Mouse (Mus musculus) kidney, adult 9 months (tissue): Measurements from ENCODE around the gene Slc22a14.

Experiments used
- DNase-seq: peaks from one replicate; pipeline ENCODE4 v3.0.0; 2022

The Slc22a14 gene

DNA sequence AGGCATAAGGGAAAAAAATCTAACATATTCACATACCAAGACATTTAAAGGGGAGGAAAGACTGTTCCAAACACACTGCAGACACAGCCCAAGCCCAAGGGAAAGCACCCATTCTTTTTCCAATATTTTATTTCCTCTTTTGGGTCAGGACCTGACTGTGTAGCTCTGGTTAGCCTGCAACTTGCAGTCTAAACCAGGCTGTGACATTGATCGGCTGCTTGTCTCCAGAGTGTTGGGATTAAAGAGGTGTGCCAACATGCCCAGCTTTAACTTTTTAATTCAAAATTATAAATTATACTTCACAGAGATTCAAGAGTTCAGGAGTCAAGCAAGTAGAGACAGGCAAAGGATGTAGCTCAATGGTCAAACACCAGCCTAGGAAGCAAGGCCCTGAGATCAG, 110.3 kb downstream of the Slc22a14 start:
- no peak for DNase-seq

DNA sequence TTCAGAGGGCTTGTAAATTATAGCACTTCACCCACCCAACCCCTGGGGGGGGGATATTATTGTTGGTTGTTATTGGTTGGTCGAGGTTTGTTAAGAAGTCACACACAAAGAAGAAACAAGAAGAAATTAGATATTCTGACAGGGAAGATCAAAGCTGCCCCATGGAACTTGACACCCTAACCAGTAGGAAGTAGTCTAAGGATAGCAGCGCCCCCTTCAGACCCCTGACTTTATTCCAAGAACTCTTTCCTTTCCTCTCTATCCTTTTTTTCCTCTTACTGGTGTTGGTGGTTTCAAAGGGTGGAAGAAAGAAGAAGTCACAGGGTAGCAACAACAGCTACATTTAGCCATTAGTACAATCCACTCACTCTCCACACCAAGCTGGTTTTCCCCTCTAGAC, 111.2 kb downstream of the Slc22a14 start:
- DNase-seq, result peak; percentile 38

- DNase-seq, result no peak
Observed at GRCm38 (mm10) chr9:119247996-119248395, 117.4 kb downstream of the Slc22a14 start.

- peak; percentile 93 for DNase-seq
Observed at GRCm38 (mm10) chr9:119246826-119247225, 118.5 kb downstream of the Slc22a14 start.

GRCm38 (mm10) chr9:119243981-119244380, 121.4 kb downstream of the Slc22a14 start:
- peak; percentile 77 for DNase-seq

DNA sequence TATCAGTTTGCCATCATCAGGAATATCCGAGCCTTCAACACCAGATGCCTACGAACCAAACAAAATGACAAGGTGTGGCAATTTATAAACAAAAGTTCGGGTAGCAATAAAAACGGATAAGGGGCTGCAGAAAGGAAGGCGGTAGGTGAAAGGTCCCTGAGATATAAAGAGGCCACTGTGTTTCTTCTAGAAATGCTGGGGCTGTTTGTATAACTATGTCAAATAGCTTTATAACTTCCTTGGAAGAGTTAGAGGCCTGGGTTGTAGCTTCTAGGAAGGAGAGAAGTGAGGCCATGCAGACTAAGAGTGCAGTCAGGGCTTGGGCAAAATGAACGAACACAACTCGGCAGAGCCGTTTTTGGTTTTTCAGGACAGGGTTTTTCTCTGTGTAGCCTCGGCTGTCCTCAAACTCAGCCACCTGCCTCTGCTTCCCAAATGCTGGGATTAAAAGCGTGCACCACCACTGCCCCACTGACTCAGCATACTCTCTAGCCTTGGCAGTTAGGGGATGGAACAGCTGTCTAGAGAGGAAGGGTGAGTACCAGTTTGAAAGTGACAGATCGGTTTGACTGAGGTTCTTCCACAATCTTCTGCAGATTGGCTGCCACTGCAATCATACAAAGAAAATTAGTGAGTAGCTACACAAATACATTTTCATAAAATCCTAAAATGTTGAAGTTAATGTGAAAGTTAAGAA, 124.0 kb downstream of the Slc22a14 start:
- DNase-seq, result no peak

GRCm38 (mm10) chr9:119240286-119240997, 124.9 kb downstream of the Slc22a14 start:
- no peak for DNase-seq

- DNase-seq, result peak; percentile 87
Observed at GRCm38 (mm10) chr9:119239274-119239673, 126.1 kb downstream of the Slc22a14 start.

DNA sequence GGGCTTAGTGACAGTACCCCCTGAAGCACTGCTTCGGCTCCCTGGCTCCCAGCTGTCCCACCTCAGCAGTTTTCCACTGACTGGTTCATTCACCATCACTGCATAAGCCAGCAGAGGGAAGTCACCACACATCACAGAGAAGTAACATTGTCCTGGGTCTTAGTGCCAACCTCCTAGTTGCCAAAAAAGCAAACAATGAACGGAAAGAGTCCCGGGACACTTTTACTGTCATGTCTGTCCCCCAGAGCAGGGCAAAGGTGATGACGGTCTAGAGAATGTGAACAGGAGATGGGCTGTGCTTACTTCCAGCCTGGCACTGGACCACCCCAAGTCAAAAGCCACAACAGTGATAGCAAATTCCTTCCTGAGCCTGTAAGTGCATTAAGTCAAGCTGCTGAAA, 126.6 kb downstream of the Slc22a14 start:
- peak; percentile 56 for DNase-seq

DNA sequence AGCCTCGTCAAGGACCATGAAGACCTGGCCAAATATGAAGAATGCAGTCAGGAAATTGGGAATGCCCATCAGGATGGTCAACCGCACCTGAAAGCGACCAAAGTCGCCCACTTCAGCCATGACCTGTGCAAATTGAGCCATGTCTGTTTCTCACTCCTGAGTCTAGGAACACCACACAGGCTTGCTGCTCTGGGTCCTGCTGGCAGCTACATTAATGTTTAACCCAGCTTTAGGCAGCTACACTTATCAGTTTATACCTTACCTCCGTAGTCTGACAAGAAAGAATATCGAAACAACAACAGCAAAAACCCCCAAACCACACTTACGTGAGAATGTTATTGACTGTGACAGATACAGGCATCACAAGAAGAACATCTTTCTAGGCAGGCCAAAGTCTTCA, 133.8 kb downstream of the Slc22a14 start:
- no peak for DNase-seq

- DNase-seq, result no peak
Observed at GRCm38 (mm10) chr9:119230829-119231228, 134.5 kb downstream of the Slc22a14 start.

DNA sequence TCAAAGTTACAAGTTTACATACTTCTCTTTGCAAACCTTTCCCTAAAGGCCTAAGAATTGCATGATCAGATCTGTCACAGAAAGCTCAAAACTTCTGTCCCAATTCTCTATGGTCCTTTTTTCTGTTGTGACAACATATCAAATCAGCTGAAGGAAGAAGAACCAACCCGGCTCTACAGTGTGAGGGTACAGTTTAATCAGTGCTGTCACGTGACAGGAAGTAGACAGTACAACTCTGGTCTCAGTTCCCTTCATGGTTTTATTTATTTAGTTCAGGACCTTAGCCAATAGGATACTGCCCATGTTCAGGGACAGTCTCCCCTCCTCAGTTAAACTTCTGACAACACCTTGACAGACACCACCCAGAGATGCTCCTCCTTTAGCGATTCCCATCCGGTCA, 145.1 kb downstream of the Slc22a14 start:
- DNase-seq, result no peak

DNA sequence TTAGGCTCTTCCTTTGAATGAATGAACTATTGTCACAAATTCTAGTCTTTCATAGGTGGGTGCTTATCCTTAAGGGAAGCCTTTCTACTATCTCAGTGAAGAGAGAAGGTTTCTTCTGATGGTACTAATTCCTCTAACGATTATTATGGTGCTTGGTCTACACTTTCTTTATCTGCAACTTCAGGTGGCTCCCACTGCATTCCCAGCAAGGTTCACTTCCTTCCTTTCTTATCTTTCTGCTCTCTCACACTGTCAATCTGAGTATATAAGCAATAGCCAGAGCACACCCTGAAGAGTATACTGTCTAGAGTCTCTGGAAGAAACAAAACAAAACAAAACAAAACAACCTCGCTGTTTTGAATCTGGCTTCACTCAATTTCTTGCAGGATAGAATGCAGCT, 145.7 kb downstream of the Slc22a14 start:
- DNase-seq, result no peak

- peak; percentile 90 for DNase-seq
Observed at GRCm38 (mm10) chr9:119215341-119215740, 150.0 kb downstream of the Slc22a14 start.

DNA sequence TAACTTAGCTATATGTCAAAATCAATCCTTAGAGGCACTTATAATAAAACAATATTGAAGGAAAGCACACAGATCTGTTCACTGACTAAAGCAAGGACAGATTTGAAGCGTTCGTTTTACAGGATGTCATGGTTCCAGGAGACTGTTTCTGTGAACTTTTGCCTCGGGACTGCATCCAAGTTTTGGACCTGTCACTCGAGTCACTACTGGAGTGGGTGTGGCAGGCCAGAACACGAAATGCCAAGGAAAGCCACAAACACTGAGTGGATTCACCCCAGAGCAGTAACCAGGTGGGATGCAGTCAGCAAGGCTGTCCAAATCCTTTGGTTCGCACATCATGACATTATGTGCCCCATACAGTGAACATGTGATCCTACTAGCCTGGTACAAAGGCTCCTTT, 150.8 kb downstream of the Slc22a14 start:
- peak; percentile 79 for DNase-seq

DNA sequence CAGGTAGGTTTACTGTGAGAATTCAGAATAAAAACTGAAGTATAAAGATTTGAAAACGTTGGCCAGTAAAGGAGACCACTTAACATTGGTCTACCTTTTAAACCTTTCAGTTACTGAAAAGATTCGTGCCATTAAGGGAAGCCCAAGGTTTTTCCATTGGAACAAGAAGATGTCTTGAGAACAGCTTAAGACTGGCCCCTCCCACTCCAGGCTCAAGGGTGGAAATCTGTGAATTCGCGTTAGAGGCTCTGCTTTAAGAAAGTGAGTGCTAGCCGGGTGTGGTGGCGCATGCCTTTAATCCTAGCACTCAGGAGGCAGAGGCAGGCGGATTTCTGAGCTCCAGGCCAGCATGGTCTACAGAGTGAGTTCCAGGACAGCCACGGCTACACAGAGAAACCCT, 152.4 kb downstream of the Slc22a14 start:
- DNase-seq, result no peak

GRCm38 (mm10) chr9:119208998-119209397, 156.4 kb downstream of the Slc22a14 start, which contains the start of gene Slc22a13:
Gene Slc22a13, minus strand, starts transcription at chr9:119209098.
- no peak for DNase-seq

DNA sequence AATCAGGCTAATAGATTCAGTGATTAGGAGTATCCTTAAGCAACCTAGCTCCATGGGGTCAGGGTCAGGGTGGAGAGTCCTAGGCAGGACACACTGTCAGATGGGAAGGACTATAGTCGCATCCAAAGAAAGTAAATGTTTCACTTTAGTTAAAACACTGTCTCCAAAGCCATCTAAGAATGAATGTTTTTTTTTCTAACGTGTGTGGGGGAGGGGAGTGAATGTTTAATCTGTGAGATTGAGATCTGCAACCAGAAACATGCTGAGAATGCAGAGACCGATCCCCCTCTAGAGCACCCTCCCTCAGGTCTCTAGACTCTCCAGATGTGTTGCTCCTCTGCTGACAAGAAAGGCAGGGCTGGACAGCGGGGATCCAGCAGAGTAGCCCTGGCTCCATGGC, 158.2 kb downstream of the Slc22a14 start:
- peak; percentile 96 for DNase-seq

GRCm38 (mm10) chr9:119206666-119207065, 158.7 kb downstream of the Slc22a14 start:
- DNase-seq, result peak; percentile 77

DNA sequence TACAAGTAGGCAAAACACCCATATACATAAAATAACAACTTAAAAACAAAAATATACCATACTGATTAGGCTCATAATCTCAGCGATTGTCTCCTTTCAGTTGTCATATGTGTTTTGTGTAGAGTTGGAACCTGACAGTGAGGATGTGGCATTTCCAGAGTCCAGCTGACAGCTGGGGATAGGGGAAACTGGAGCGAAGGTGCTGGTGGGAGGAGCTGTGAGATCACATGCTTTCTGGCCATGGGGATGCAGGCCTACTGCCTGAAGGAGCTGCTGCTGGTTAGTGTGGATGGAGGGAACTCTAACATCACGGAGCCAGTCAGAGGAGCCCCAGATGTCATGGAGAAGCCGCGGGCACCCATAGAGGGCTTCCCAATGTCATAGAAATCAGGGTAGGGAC, 159.6 kb downstream of the Slc22a14 start:
- DNase-seq, result peak; percentile 48

- peak; percentile 50 for DNase-seq
Observed at GRCm38 (mm10) chr9:119203617-119204016, 161.7 kb downstream of the Slc22a14 start.

DNA sequence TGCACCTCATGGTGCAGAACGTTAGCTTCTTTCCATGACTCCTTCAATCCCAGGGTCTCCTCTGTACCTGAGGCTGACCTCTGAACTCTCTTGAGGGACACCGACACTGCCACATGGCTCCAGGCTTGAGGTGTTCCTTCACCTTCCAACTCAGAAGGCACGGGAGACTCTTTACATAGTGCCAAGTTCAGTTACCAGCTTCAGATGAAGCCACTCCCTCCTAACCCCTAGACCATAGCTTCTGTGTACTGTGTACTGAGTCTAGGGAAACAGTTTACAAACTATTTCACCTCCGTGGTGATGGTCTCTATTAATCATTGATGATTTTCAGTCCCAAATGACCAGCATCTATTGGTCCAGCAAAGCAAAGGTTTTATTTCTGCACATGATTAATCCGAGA, 163.7 kb downstream of the Slc22a14 start:
- peak; percentile 66 for DNase-seq

GRCm38 (mm10) chr9:119199151-119199861, 166.0 kb downstream of the Slc22a14 start:
- DNase-seq, result peak; percentile 84
